In the genomic region with DNA sequence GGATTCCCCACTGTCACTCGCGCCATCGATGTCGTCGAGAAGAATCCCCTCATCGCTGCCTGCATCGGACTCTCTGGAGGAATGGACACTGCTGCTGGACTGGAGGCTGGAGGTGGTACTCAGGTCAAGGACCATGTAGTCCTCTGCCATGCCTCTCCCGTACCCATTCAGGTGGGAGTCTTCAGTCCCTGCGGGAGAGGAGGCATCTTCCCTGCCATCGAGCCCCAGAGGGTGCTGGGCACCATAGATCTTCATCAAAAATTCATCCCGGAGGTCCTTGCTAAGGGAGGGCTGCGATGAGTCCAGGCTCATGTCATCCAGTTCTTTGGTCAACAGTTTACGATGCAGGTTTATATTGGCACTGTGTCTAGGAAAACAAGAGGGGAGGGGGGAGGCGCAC, we compare ENCODE assay signal across 23 mouse cellular contexts.
A peak's percentile ranks its signal among the peaks of the same experiment; 100 is the strongest.
DNase-seq lines count a peak whose midpoint lies in the region; ATAC-seq and TF ChIP-seq lines count a peak whose summit lies in the region.
"Had no signal": no experiment of that assay in that cellular context is flagged by ENCODE, and none has a peak within 500 bp of the region (broad histone marks: within the 10 kb centered on the region; RNA-seq: fewer than 3 reads in every experiment).

No protein-coding gene starts in this region.

- TF ChIP-seq POLR2A in heart, adult 2 months (IDR thresholded peaks at IDR 0.05; ENCODE audit: insufficient read depth, low read depth, low read length) = no peak

- peaks cover 32% of the 10 kb centered on the region for H3K27me3 ChIP-seq in forebrain, embryonic 13.5 days
- H3K27me3 ChIP-seq in forebrain, postnatal 0 days (ENCODE audit: insufficient read depth, low read length) = peaks cover 3% of the 10 kb centered on the region; the same call in 1 of the 2 replicates
- no peaks in the 10 kb centered on the region for H3K27me3 ChIP-seq in heart, adult 2 months (ENCODE audit: control insufficient read depth, insufficient read depth, low read length)
- peaks cover 24% of the 10 kb centered on the region for H3K27me3 ChIP-seq in embryonic facial prominence, embryonic 10.5 days (replicated peaks; ENCODE audit: low read depth, poor library complexity, severe bottlenecking)
- H3K27me3 ChIP-seq: CH12.LX; embryonic facial prominence, embryonic 13.5 days; Patski had no signal

- TF ChIP-seq EP300 in heart, adult 2 months (IDR thresholded peaks at IDR 0.05; ENCODE audit: insufficient read depth, low read depth, low read length) = no peak

- intact Hi-C loops in heart, adult 2 months (cut with DNase I) = no loop called here

- no peaks in the 10 kb centered on the region for H3K36me3 ChIP-seq in forebrain, embryonic 13.5 days (ENCODE audit: poor library complexity, severe bottlenecking)
- no peaks in the 10 kb centered on the region for H3K36me3 ChIP-seq in forebrain, postnatal 0 days (ENCODE audit: insufficient read depth)
- no peaks in the 10 kb centered on the region for H3K36me3 ChIP-seq in heart, adult 2 months (ENCODE audit: control insufficient read depth, insufficient read depth, low read length)
- peaks cover 8% of the 10 kb centered on the region; the same call in 1 of the 2 replicates for H3K36me3 ChIP-seq in embryonic facial prominence, embryonic 10.5 days (replicated peaks)
- H3K36me3 ChIP-seq: embryonic facial prominence, embryonic 15.5 days; G1E had no signal

- peak; percentile 33; the same call in 1 of the 2 replicates for ATAC-seq in forebrain, embryonic 13.5 days
- no peak for ATAC-seq in forebrain, postnatal 0 days
- ATAC-seq: activated CD4-positive, CD25-positive, alpha-beta regulatory T cell, adult 4 months; CD4-positive, CD25-positive, alpha-beta regulatory T cell, adult 4 months; forebrain, embryonic 14.5 days; Patski had no signal

- H3K4me1 ChIP-seq in forebrain, embryonic 13.5 days = peaks cover 17% of the 10 kb centered on the region
- no peaks in the 10 kb centered on the region for H3K4me1 ChIP-seq in forebrain, postnatal 0 days (ENCODE audit: insufficient read depth)
- H3K4me1 ChIP-seq in heart, adult 2 months (ENCODE audit: control insufficient read depth, insufficient read depth, low read length) = no peaks in the 10 kb centered on the region
- H3K4me1 ChIP-seq in embryonic facial prominence, embryonic 10.5 days = peaks cover 7% of the 10 kb centered on the region
- H3K4me1 ChIP-seq: embryonic facial prominence, embryonic 15.5 days had no signal

- H3K9me3 ChIP-seq in forebrain, embryonic 13.5 days (replicated peaks) = no peaks in the 10 kb centered on the region
- no peaks in the 10 kb centered on the region for H3K9me3 ChIP-seq in forebrain, postnatal 0 days (ENCODE audit: low read length)
- H3K9me3 ChIP-seq in embryonic facial prominence, embryonic 10.5 days = no peaks in the 10 kb centered on the region
- H3K9me3 ChIP-seq: embryonic facial prominence, embryonic 13.5 days; embryonic facial prominence, embryonic 15.5 days had no signal

- no peak for DNase-seq in forebrain, postnatal 0 days
- DNase-seq in heart, adult 11 months = peak; percentile 85
- no peak for DNase-seq in heart, adult 2 months
- DNase-seq in embryonic facial prominence, embryonic 10.5 days (ENCODE audit: low spot score) = no peak
- DNase-seq: adrenal gland, adult 8-10 months; adrenal gland, postnatal 14 days; adrenal gland, postnatal 36 days; B cell, adult 2 months; cerebellum, adult 11-12 months; cerebellum, adult 2 months; cerebellum, adult 9-10 months; cerebellum, postnatal 10 days; cerebellum, postnatal 25 days had no signal

- H3K4me2 ChIP-seq in forebrain, embryonic 13.5 days = no peak overlapping the region
- H3K4me2 ChIP-seq in forebrain, postnatal 0 days (ENCODE audit: low read depth) = no peak overlapping the region
- H3K4me2 ChIP-seq: embryonic facial prominence, embryonic 13.5 days; embryonic facial prominence, embryonic 15.5 days had no signal

- H3K79me2 ChIP-seq in heart, adult 2 months (replicated peaks; ENCODE audit: control insufficient read depth, insufficient read depth, low read length) = no peaks in the 10 kb centered on the region

- WGBS in forebrain, embryonic 13.5 days = 87% methylated on average over 14 of the region's 14 CpGs
- WGBS in forebrain, postnatal 0 days = 80% methylated on average over 14 of the region's 14 CpGs
- WGBS in heart, adult 2 months = 90% methylated on average over 14 of the region's 14 CpGs
- 88% methylated on average over 14 of the region's 14 CpGs for WGBS in embryonic facial prominence, embryonic 10.5 days

- no peak overlapping the region for H3K27ac ChIP-seq in forebrain, embryonic 13.5 days
- H3K27ac ChIP-seq in forebrain, postnatal 0 days (ENCODE audit: low read depth, low read length) = no peak overlapping the region
- no peak overlapping the region for H3K27ac ChIP-seq in heart, adult 2 months
- H3K27ac ChIP-seq in embryonic facial prominence, embryonic 10.5 days (replicated peaks) = 0 out of 2 replicates have a peak overlapping the region, but pooled peaks have one; percentile 25
- H3K27ac ChIP-seq: embryonic facial prominence, embryonic 13.5 days; embryonic facial prominence, embryonic 15.5 days had no signal

- no peak overlapping the region for H3K4me3 ChIP-seq in forebrain, embryonic 13.5 days
- H3K4me3 ChIP-seq in forebrain, postnatal 0 days (ENCODE audit: low read depth, low read length) = no peak overlapping the region
- H3K4me3 ChIP-seq in heart, adult 2 months = no peak overlapping the region
- H3K4me3 ChIP-seq in embryonic facial prominence, embryonic 10.5 days = no peak overlapping the region
- H3K4me3 ChIP-seq: embryonic facial prominence, embryonic 13.5 days; embryonic facial prominence, embryonic 15.5 days; erythroblast, embryonic 14.5 days had no signal

- no peak for TF ChIP-seq CTCF in forebrain, postnatal 0 days (IDR thresholded peaks at IDR 0.05; ENCODE audit: low read depth)
- no peak for TF ChIP-seq CTCF in heart, adult 2 months (IDR thresholded peaks at IDR 0.05)

- H3K9ac ChIP-seq in forebrain, embryonic 13.5 days = no peak overlapping the region
- H3K9ac ChIP-seq in forebrain, postnatal 0 days = no peak overlapping the region
- H3K9ac ChIP-seq in heart, adult 2 months (ENCODE audit: low read depth, low read length) = no peak overlapping the region
- H3K9ac ChIP-seq: embryonic facial prominence, embryonic 13.5 days; embryonic facial prominence, embryonic 15.5 days had no signal
